Mouse (Mus musculus): ENCODE data around the gene Tnfrsf1b. TPM values are rescaled to one million over a fixed set of nuclear protein-coding genes. Genes with fewer than 3 reads are reported as not detected.

Gene Tnfrsf1b
- polyA plus RNA-seq, 1 experiment from 2014 or later = 1.6 TPM

- no peaks in the 10 kb centered on the region for H3K27me3 ChIP-seq
- H3K36me3 ChIP-seq = no peaks in the 10 kb centered on the region
- H3K27ac ChIP-seq = no peak overlapping the region
- H3K4me3 ChIP-seq = no peak overlapping the region
- peaks cover 4% of the 10 kb centered on the region; the same call in 1 of the 2 replicates for H3K4me1 ChIP-seq
- no peak overlapping the region for H3K4me2 ChIP-seq (replicated peaks)
- 84% methylated on average over 2 of the region's 2 CpGs for WGBS
- ATAC-seq (ENCODE audit: insufficient number of reproducible peaks, insufficient read depth, low FRiP score, low TSS enrichment) = no peak
- H3K9ac ChIP-seq = no peak overlapping the region
- H3K9me3 ChIP-seq = no peaks in the 10 kb centered on the region
Measured at GRCm38 (mm10) chr4:145215396-145215795, 31.3 kb downstream of the Tnfrsf1b start.

GRCm38 (mm10) chr4:145214786-145215174 lies 31.9 kb downstream of the Tnfrsf1b start:
- Histone ChIP-seq H3K4me1 (peaks cover 5% of the 10 kb centered on the region; the same call in 1 of the 2 replicates), H3K27me3 (no peaks in the 10 kb centered on the region), H3K36me3 (no peaks in the 10 kb centered on the region), H3K4me2 (replicated peaks) (no peak overlapping the region), H3K9ac (no peak overlapping the region), H3K4me3 (no peak overlapping the region), H3K9me3 (no peaks in the 10 kb centered on the region), H3K27ac (no peak overlapping the region)
- ATAC-seq (ENCODE audit: insufficient number of reproducible peaks, insufficient read depth, low FRiP score, low TSS enrichment) = no peak; the same call in 1 of the 2 replicates
- WGBS = 51% methylated on average over 6 of the region's 6 CpGs

GRCm38 (mm10) chr4:145213999-145214785 lies 32.5 kb downstream of the Tnfrsf1b start:
- Histone ChIP-seq H3K9me3 (no peaks in the 10 kb centered on the region), H3K9ac (no peak overlapping the region), H3K27ac (no peak overlapping the region), H3K36me3 (no peaks in the 10 kb centered on the region), H3K4me1 (peaks cover 11% of the 10 kb centered on the region; the same call in 1 of the 2 replicates), H3K27me3 (no peaks in the 10 kb centered on the region), H3K4me3 (no peak overlapping the region), H3K4me2 (replicated peaks) (no peak overlapping the region)
- WGBS = 34% methylated on average over 8 of the region's 8 CpGs
- ATAC-seq (ENCODE audit: insufficient number of reproducible peaks, insufficient read depth, low FRiP score, low TSS enrichment) = peak; percentile 61

- no peak overlapping the region for H3K9ac ChIP-seq
- peaks cover 12% of the 10 kb centered on the region; the same call in 1 of the 2 replicates for H3K4me1 ChIP-seq
- no peak for ATAC-seq (ENCODE audit: insufficient number of reproducible peaks, insufficient read depth, low FRiP score, low TSS enrichment)
- no peaks in the 10 kb centered on the region for H3K9me3 ChIP-seq
- no peak overlapping the region for H3K4me3 ChIP-seq
- no peaks in the 10 kb centered on the region for H3K36me3 ChIP-seq
- no peak overlapping the region for H3K27ac ChIP-seq
- H3K4me2 ChIP-seq (replicated peaks) = no peak overlapping the region
- WGBS = 80% methylated on average over 2 of the region's 2 CpGs
- no peaks in the 10 kb centered on the region for H3K27me3 ChIP-seq
Measured at GRCm38 (mm10) chr4:145211076-145211475, 35.6 kb downstream of the Tnfrsf1b start.

GRCm38 (mm10) chr4:145210564-145210963 lies 36.1 kb downstream of the Tnfrsf1b start:
- ATAC-seq (ENCODE audit: insufficient number of reproducible peaks, insufficient read depth, low FRiP score, low TSS enrichment) = no peak

GRCm38 (mm10) chr4:145209690-145210088 lies 37.0 kb downstream of the Tnfrsf1b start:
- WGBS = 21% methylated on average over 5 of the region's 5 CpGs
- no peaks in the 10 kb centered on the region for H3K36me3 ChIP-seq
- H3K4me2 ChIP-seq (replicated peaks) = no peak overlapping the region
- H3K27me3 ChIP-seq = no peaks in the 10 kb centered on the region
- H3K27ac ChIP-seq = no peak overlapping the region
- H3K4me1 ChIP-seq = peaks cover 10% of the 10 kb centered on the region; the same call in 1 of the 2 replicates
- no peak overlapping the region for H3K9ac ChIP-seq
- H3K9me3 ChIP-seq = no peaks in the 10 kb centered on the region
- no peak for ATAC-seq (ENCODE audit: insufficient number of reproducible peaks, insufficient read depth, low FRiP score, low TSS enrichment)
- no peak overlapping the region for H3K4me3 ChIP-seq

More at GRCm38 (mm10) chr4:145210564-145210963, 36.1 kb downstream of the Tnfrsf1b start:
- no peak overlapping the region for H3K27ac ChIP-seq
- no peak overlapping the region for H3K4me2 ChIP-seq (replicated peaks)
- WGBS = 88% methylated on average over 5 of the region's 5 CpGs
- no peak overlapping the region for H3K9ac ChIP-seq
- no peaks in the 10 kb centered on the region for H3K9me3 ChIP-seq
- no peak overlapping the region for H3K4me3 ChIP-seq
- H3K36me3 ChIP-seq = no peaks in the 10 kb centered on the region
- H3K4me1 ChIP-seq = peaks cover 12% of the 10 kb centered on the region; the same call in 1 of the 2 replicates
- H3K27me3 ChIP-seq = no peaks in the 10 kb centered on the region

- H3K4me3 ChIP-seq = no peak overlapping the region
- no peaks in the 10 kb centered on the region for H3K36me3 ChIP-seq
- H3K9ac ChIP-seq = no peak overlapping the region
- no peak overlapping the region for H3K27ac ChIP-seq
- WGBS = 72% methylated on average over 6 of the region's 6 CpGs
- H3K4me2 ChIP-seq (replicated peaks) = no peak overlapping the region
- no peaks in the 10 kb centered on the region for H3K9me3 ChIP-seq
- H3K4me1 ChIP-seq = peaks cover 8% of the 10 kb centered on the region; the same call in 1 of the 2 replicates
- H3K27me3 ChIP-seq = no peaks in the 10 kb centered on the region
- 0 out of 2 replicates have a peak, but pooled peaks have one; percentile 5 for ATAC-seq (ENCODE audit: insufficient number of reproducible peaks, insufficient read depth, low FRiP score, low TSS enrichment)
Measured at GRCm38 (mm10) chr4:145209076-145209689, 37.5 kb downstream of the Tnfrsf1b start.

- Histone ChIP-seq H3K4me3 (no peak overlapping the region), H3K9ac (no peak overlapping the region), H3K9me3 (no peaks in the 10 kb centered on the region), H3K4me2 (replicated peaks) (no peak overlapping the region), H3K27me3 (no peaks in the 10 kb centered on the region), H3K36me3 (no peaks in the 10 kb centered on the region), H3K27ac (no peak overlapping the region), H3K4me1 (peaks cover 8% of the 10 kb centered on the region; the same call in 1 of the 2 replicates)
- WGBS = 87% methylated on average over 3 of the region's 3 CpGs
- ATAC-seq (ENCODE audit: insufficient number of reproducible peaks, insufficient read depth, low FRiP score, low TSS enrichment) = no peak
Measured at GRCm38 (mm10) chr4:145207718-145208371, 38.8 kb downstream of the Tnfrsf1b start.

GRCm38 (mm10) chr4:145204779-145205178 lies 41.9 kb downstream of the Tnfrsf1b start:
- WGBS = 84% methylated on average over 8 of the region's 8 CpGs
- no peak overlapping the region for H3K4me3 ChIP-seq
- ATAC-seq (ENCODE audit: insufficient number of reproducible peaks, insufficient read depth, low FRiP score, low TSS enrichment) = no peak
- H3K36me3 ChIP-seq = no peaks in the 10 kb centered on the region
- H3K4me2 ChIP-seq (replicated peaks) = no peak overlapping the region
- H3K9me3 ChIP-seq = no peaks in the 10 kb centered on the region
- H3K27ac ChIP-seq = no peak overlapping the region
- no peak overlapping the region for H3K9ac ChIP-seq
- peaks cover 6% of the 10 kb centered on the region; the same call in 1 of the 2 replicates for H3K4me1 ChIP-seq
- H3K27me3 ChIP-seq = no peaks in the 10 kb centered on the region

GRCm38 (mm10) chr4:145203305-145203704 lies 43.4 kb downstream of the Tnfrsf1b start:
- ATAC-seq (ENCODE audit: insufficient number of reproducible peaks, insufficient read depth, low FRiP score, low TSS enrichment) = no peak
- no peak overlapping the region for H3K4me3 ChIP-seq
- H3K36me3 ChIP-seq = no peaks in the 10 kb centered on the region
- H3K27ac ChIP-seq = no peak overlapping the region
- WGBS = 64% methylated on average over 2 of the region's 2 CpGs
- no peaks in the 10 kb centered on the region for H3K4me1 ChIP-seq
- no peak overlapping the region for H3K9ac ChIP-seq
- no peaks in the 10 kb centered on the region for H3K27me3 ChIP-seq
- no peak overlapping the region for H3K4me2 ChIP-seq (replicated peaks)
- no peaks in the 10 kb centered on the region for H3K9me3 ChIP-seq

GRCm38 (mm10) chr4:145201424-145201823 lies 45.2 kb downstream of the Tnfrsf1b start:
- no peaks in the 10 kb centered on the region for H3K9me3 ChIP-seq
- H3K9ac ChIP-seq = no peak overlapping the region
- no peak for ATAC-seq (ENCODE audit: insufficient number of reproducible peaks, insufficient read depth, low FRiP score, low TSS enrichment)
- no peaks in the 10 kb centered on the region for H3K36me3 ChIP-seq
- H3K4me1 ChIP-seq = no peaks in the 10 kb centered on the region
- H3K4me3 ChIP-seq = no peak overlapping the region
- no peak overlapping the region for H3K27ac ChIP-seq
- 80% methylated on average over 3 of the region's 3 CpGs for WGBS
- no peak overlapping the region for H3K4me2 ChIP-seq (replicated peaks)
- H3K27me3 ChIP-seq = no peaks in the 10 kb centered on the region

Data from embryonic facial prominence, embryonic 12.5 days (tissue).